Mouse (Mus musculus) MEL (cell line): ENCODE results near the gene Mcat. TPM values are rescaled to one million over a fixed set of nuclear protein-coding genes. Genes with fewer than 3 reads are reported as not detected.

Source experiments
- DNase-seq: peaks from one replicate; pipeline ENCODE4 v3.0.0; 2011; ENCODE audit warnings: low read depth, low spot score
- H3K27ac ChIP-seq: 2 replicates; pipeline ENCODE4 v1.5.1; 2012; ENCODE audit warnings: low read depth, mild to moderate bottlenecking, control low read depth, low read length, moderate library complexity; ENCODE audit not compliant: control insufficient read depth
- H3K27me3 ChIP-seq, 2 experiments: fragments of 150-350 bp in 1 of 2; sonication (generic) in 1 of 2; 2 replicates each; pipeline ENCODE4 v1.6.1; 2012; ENCODE audit warnings: low read length in 2 of 2, mild to moderate bottlenecking in 2 of 2, improper control_type of control experiment in 1 of 2, moderate library complexity in 1 of 2; ENCODE audit not compliant: insufficient read depth in 2 of 2, control insufficient read depth in 1 of 2
- H3K36me3 ChIP-seq, 2 experiments: 2 replicates each; pipeline ENCODE4 v1.6.1; 2012 to 2014; ENCODE audit warnings: low read length in 2 of 2, improper control_type of control experiment in 1 of 2, inconsistent platforms in 1 of 2, mild to moderate bottlenecking in 1 of 2; ENCODE audit not compliant: insufficient read depth in 2 of 2, control insufficient read depth in 1 of 2
- H3K4me1 ChIP-seq, 2 experiments: fragments of 150-350 bp in 1 of 2; sonication (generic) in 1 of 2; 2 replicates each; pipeline ENCODE4 v1.6.1; 2012; ENCODE audit warnings: low read length in 2 of 2, improper control_type of control experiment in 1 of 2, mild to moderate bottlenecking in 1 of 2; ENCODE audit not compliant: insufficient read depth in 2 of 2, control insufficient read depth in 1 of 2
- H3K4me3 ChIP-seq, 2 experiments: fragments of 150-350 bp in 1 of 2; sonication (generic) in 1 of 2; 2 replicates each; pipeline ENCODE4 v1.5.1; 2012; ENCODE audit warnings: low read depth in 2 of 2, low read length in 2 of 2, mild to moderate bottlenecking in 2 of 2, moderate library complexity in 2 of 2, control low read depth in 1 of 2, improper control_type of control experiment in 1 of 2; ENCODE audit not compliant: control insufficient read depth in 1 of 2, insufficient read depth in 1 of 2
- H3K79me2 ChIP-seq: 2 replicates; pipeline ENCODE4 v1.6.1; 2012; ENCODE audit warnings: mild to moderate bottlenecking, low read length, moderate library complexity; ENCODE audit not compliant: control insufficient read depth, poor library complexity, insufficient read depth
- H3K9ac ChIP-seq: 2 replicates; pipeline ENCODE4 v1.6.1; 2012; ENCODE audit warnings: low read depth, mild to moderate bottlenecking, control low read depth, low read length, moderate library complexity; ENCODE audit not compliant: control insufficient read depth, poor library complexity, severe bottlenecking
- H3K9me3 ChIP-seq: fragments of 150-350 bp; sonication (generic); replicated peaks from 2 replicates; pipeline ENCODE4 v1.6.1; 2012; ENCODE audit warnings: mild to moderate bottlenecking, low read length, improper control_type of control experiment, moderate library complexity; ENCODE audit not compliant: insufficient read depth
- BHLHE40 ChIP-seq: IDR thresholded peaks from 2 replicates; pipeline ENCODE4 v1.6.1; 2012; ENCODE audit warnings: low read depth, mild to moderate bottlenecking, inconsistent platforms, low read length, improper control_type of control experiment, borderline replicate concordance
- CHD1 ChIP-seq: IDR thresholded peaks from 2 replicates; pipeline ENCODE4 v1.6.1; 2012; ENCODE audit warnings: low read depth, mild to moderate bottlenecking, inconsistent platforms, low read length, improper control_type of control experiment
- CHD2 ChIP-seq: IDR thresholded peaks from 2 replicates; pipeline ENCODE4 v1.6.1; 2011; ENCODE audit warnings: low read length, improper control_type of control experiment
- E2F4 ChIP-seq: IDR thresholded peaks from 2 replicates; pipeline ENCODE4 v1.6.1; 2011; ENCODE audit warnings: low read depth, low read length, improper control_type of control experiment, borderline replicate concordance
- ETS1 ChIP-seq: IDR thresholded peaks from 2 replicates; pipeline ENCODE4 v1.6.1; 2012; ENCODE audit warnings: low read depth, mild to moderate bottlenecking, inconsistent platforms, low read length, improper control_type of control experiment, moderate library complexity
- GABPA ChIP-seq: IDR thresholded peaks from 2 replicates; pipeline ENCODE4 v1.6.1; 2012; ENCODE audit warnings: low read depth, mild to moderate bottlenecking, inconsistent platforms, low read length, improper control_type of control experiment, moderate library complexity
- GATA1 ChIP-seq: IDR thresholded peaks from 2 replicates; pipeline ENCODE4 v1.6.1; 2011; ENCODE audit warnings: low read depth, low read length, improper control_type of control experiment
- JUND ChIP-seq: IDR thresholded peaks from 2 replicates; pipeline ENCODE4 v1.6.1; 2011; ENCODE audit warnings: low read depth, mild to moderate bottlenecking, improper control_type of control experiment, low read length
- MYC ChIP-seq: IDR thresholded peaks from 2 replicates; pipeline ENCODE4 v1.6.1; 2011; ENCODE audit warnings: low read depth, mild to moderate bottlenecking, low read length, improper control_type of control experiment, moderate library complexity
- NELFE ChIP-seq: IDR thresholded peaks from 2 replicates; pipeline ENCODE4 v1.6.1; 2011; ENCODE audit warnings: low read depth, low read length, improper control_type of control experiment
- NRF1 ChIP-seq: IDR thresholded peaks from 2 replicates; pipeline ENCODE4 v1.6.1; 2014; ENCODE audit warnings: low read depth, mild to moderate bottlenecking, inconsistent platforms, low read length, improper control_type of control experiment, moderate library complexity; ENCODE audit not compliant: poor library complexity, insufficient read depth, severe bottlenecking
- POLR2A ChIP-seq, 2 experiments: IDR thresholded peaks; 2 replicates each; pipeline ENCODE4 v1.6.1; 2011 to 2012; ENCODE audit warnings: low read length in 2 of 2, mild to moderate bottlenecking in 2 of 2, control low read depth in 1 of 2, improper control_type of control experiment in 1 of 2, low read depth in 1 of 2, moderate library complexity in 1 of 2; ENCODE audit not compliant: control insufficient read depth in 1 of 2, insufficient read depth in 1 of 2, poor library complexity in 1 of 2
- POLR2AphosphoS2 ChIP-seq: IDR thresholded peaks from 2 replicates; pipeline ENCODE4 v1.6.1; 2011; ENCODE audit warnings: low read length, improper control_type of control experiment
- RAD21 ChIP-seq: IDR thresholded peaks from 2 replicates; pipeline ENCODE4 v1.6.1; 2011; ENCODE audit warnings: mild to moderate bottlenecking, low read depth, low read length, improper control_type of control experiment
- SIN3A ChIP-seq: IDR thresholded peaks from 2 replicates; pipeline ENCODE4 v1.6.1; 2012; ENCODE audit warnings: low read length, improper control_type of control experiment, inconsistent platforms
- SMC3 ChIP-seq: IDR thresholded peaks from 2 replicates; pipeline ENCODE4 v1.6.1; 2011; ENCODE audit warnings: low read depth, low read length, improper control_type of control experiment
- TCF12 ChIP-seq: IDR thresholded peaks from 2 replicates; pipeline ENCODE4 v1.6.1; 2014; ENCODE audit warnings: low read depth, mild to moderate bottlenecking, inconsistent platforms, low read length, improper control_type of control experiment, moderate library complexity
- USF1 ChIP-seq: IDR thresholded peaks from 2 replicates; pipeline ENCODE4 v1.6.1; 2014; ENCODE audit warnings: low read depth, mild to moderate bottlenecking, inconsistent platforms, low read length, improper control_type of control experiment, moderate library complexity
- ZC3H11A ChIP-seq: IDR thresholded peaks from 2 replicates; pipeline ENCODE4 v1.6.1; 2012; ENCODE audit warnings: low read depth, mild to moderate bottlenecking, inconsistent platforms, low read length, improper control_type of control experiment
- ZKSCAN1 ChIP-seq: IDR thresholded peaks from 2 replicates; pipeline ENCODE4 v1.6.1; 2012; ENCODE audit warnings: low read depth, mild to moderate bottlenecking, inconsistent platforms, low read length, improper control_type of control experiment, moderate library complexity
- ZNF384 ChIP-seq: IDR thresholded peaks from 2 replicates; pipeline ENCODE4 v1.6.1; 2012; ENCODE audit warnings: low read depth, mild to moderate bottlenecking, inconsistent platforms, low read length, improper control_type of control experiment
- polyA plus RNA-seq, 2 experiments: library from polyadenylated mRNA; stranded (reverse) in 1 of 2; unstranded in 1 of 2; fragments of >175 nt in 1 of 2; fragments of >200 nt in 1 of 2; gene quantifications; 2 replicates each; pipeline versions ENCODE4 v1.2.1 to v1.2.4; 2012; ENCODE audit warnings: low replicate concordance in 2 of 2, low read depth in 1 of 2; ENCODE audit not compliant: insufficient read length in 2 of 2, insufficient read depth in 1 of 2, missing spikeins in 1 of 2
- total RNA-seq: library from RNA; depleted of rRNA; stranded (reverse); fragments of 300-350 nt; gene quantifications from 2 replicates; pipeline ENCODE4 v1.2.3, GENCODE M21; 2012

Gene Mcat
- total and polyA plus RNA-seq, 3 experiments, result 28.8 to 35.9 TPM; not detected in 1

- TF ChIP-seq E2F4, result no peak
These were observed 33.4 kb downstream of the Mcat start (continued) for GRCm38 (mm10) chr15:83530233-83530632.

- TF ChIP-seq CHD1 (no peak), NELFE (no peak), MYC (no peak), JUND (no peak), GATA1 (no peak), USF1 (no peak), POLR2A (IDR thresholded peaks at IDR 0.05; ENCODE audit: control insufficient read depth in 1 of 2, insufficient read depth in 1 of 2, low read depth in 1 of 2, low read length in 2 of 2, poor library complexity in 1 of 2) (no peak), NRF1 (no peak), ZKSCAN1 (no peak), ZNF384 (no peak), POLR2AphosphoS2 (no peak), CHD2 (no peak), BHLHE40 (no peak), ZC3H11A (no peak), RAD21 (no peak)
- H3K27ac ChIP-seq, result no peak overlapping the region
- peaks cover 0 to 4% of the 10 kb centered on the region in 2 experiments; a peak in 2 of 4 replicates for H3K4me1 ChIP-seq
- H3K9ac ChIP-seq, result no peak overlapping the region
- H3K36me3 ChIP-seq, result no peaks in the 10 kb centered on the region
- H3K9me3 ChIP-seq, result no peaks in the 10 kb centered on the region
- H3K79me2 ChIP-seq, result peaks cover 1% of the 10 kb centered on the region; the same call in 1 of the 2 replicates
- DNase-seq, result no peak
- no peak overlapping the region for H3K4me3 ChIP-seq
- peaks cover 0 to 2% of the 10 kb centered on the region in 2 experiments; a peak in 1 of 4 replicates for H3K27me3 ChIP-seq
These were observed 33.8 kb downstream of the Mcat start for GRCm38 (mm10) chr15:83529765-83530164.

DNA sequence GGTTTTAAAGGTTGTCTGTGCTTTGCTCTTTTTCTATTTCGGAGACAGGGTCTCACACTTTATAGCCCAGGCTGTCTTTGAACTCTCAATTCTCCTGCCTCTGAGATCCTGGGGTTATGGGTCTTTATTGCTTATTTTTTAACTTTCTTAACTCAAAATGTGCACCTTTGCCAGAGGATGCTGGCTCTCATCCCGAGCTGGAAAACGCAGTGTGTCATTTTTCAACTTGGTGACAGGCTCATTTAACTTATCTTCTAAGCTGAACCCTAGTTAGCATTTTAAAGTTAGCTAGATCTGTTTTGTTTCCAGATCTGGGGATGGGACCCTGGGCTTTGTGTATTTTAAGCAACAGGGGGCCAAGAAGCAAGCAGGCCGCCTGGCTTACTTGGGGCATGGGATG, 34.7 kb downstream of the Mcat start:
- Histone ChIP-seq H3K79me2 (peaks cover 1% of the 10 kb centered on the region; the same call in 1 of the 2 replicates), H3K36me3 (no peaks in the 10 kb centered on the region), H3K9ac (no peak overlapping the region), H3K9me3 (no peaks in the 10 kb centered on the region), H3K4me1 (peaks cover 0 to 4% of the 10 kb centered on the region in 2 experiments; a peak in 1 of 4 replicates), H3K27me3 (peaks cover 3 to 4% of the 10 kb centered on the region in 2 experiments; a peak in 3 of 4 replicates), H3K27ac (no peak overlapping the region), H3K4me3 (no peak overlapping the region)
- TF ChIP-seq GATA1, result no peak
- TF ChIP-seq SMC3, result no peak
- TF ChIP-seq SIN3A, result no peak
- no peak for TF ChIP-seq ETS1
- no peak for TF ChIP-seq BHLHE40
- TF ChIP-seq GABPA, result no peak
- TF ChIP-seq TCF12, result no peak
- DNase-seq, result no peak
